Mouse (Mus musculus): ENCODE measurements around the gene Cyp2j13. TPM values are rescaled to one million over a fixed set of nuclear protein-coding genes. Genes with fewer than 3 reads are reported as not detected.
"Not testable (repeated sequence)": the region's sequence is repeated elsewhere in the genome, so short reads cannot be mapped to it uniquely, and the experiment has no call there.

The Cyp2j13 gene
- polyA plus RNA-seq, 1 experiment from 2014 or later, result not detected

DNA sequence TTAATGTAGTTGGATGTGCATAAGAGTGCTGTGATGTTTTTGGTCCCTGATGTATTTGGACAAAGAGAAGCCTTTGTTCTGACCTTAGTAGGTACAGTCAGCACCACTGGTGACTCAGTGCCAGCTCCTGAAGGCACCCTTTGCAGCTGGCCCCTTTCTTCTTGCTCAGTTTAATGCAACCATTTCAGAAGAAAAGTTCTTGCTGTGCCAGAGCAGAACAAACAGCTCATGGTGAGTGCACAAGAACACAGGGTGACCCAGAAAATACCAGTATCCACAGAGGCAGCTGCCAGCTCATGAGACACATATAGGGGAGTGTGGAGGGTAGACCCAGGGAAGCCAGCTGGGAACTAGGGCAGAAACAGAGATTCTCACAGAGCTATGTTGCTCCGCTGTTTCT lies 48.9 kb downstream of the Cyp2j13 start:
- Histone ChIP-seq H3K9ac (ENCODE audit: low read length) (no peak overlapping the region), H3K4me2 (ENCODE audit: low read length) (no peak overlapping the region), H3K4me1 (ENCODE audit: control insufficient read depth in 2 of 2, insufficient read depth in 2 of 2, low read length in 2 of 2) (no peaks in the 10 kb centered on the region), H3K36me3 (ENCODE audit: control insufficient read depth, insufficient read depth, low read length) (no peaks in the 10 kb centered on the region), H3K27ac (replicated peaks in 1 of 2; ENCODE audit: control insufficient read depth in 1 of 2, insufficient read depth in 1 of 2, low read depth in 2 of 2, low read length in 2 of 2) (no peak overlapping the region), H3K9me3 (ENCODE audit: control insufficient read depth, low read length) (no peaks in the 10 kb centered on the region), H3K27me3 (ENCODE audit: control insufficient read depth, insufficient read depth, low read length) (no peaks in the 10 kb centered on the region), H3K4me3 (ENCODE audit: control insufficient read depth in 1 of 2, insufficient read depth in 1 of 2, low read depth in 1 of 2, low read length in 2 of 2) (no peak overlapping the region)
- 97% methylated on average over 1 of the region's 1 CpGs for WGBS
- ATAC-seq (ENCODE audit: insufficient number of reproducible peaks, insufficient read depth, low FRiP score, low read depth), result no peak

DNA sequence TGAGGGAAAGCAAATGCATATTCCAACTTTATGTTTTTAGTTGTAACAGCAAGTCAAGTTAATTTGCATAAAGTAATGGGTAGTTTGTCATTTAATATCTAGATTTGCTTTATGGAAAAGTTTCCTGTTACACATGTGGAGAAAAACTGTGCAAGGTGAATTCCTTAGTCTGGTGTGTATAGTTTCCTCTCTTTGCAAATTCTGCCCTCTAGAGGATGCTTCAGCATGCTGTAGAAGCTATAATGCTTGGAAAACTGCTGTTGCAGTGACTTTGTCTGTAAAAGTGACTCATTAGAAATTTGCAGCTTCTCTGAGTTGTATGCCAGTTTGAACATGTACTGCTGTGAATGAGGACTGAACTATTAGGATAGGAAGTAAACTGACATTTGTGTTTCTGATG lies 54.5 kb downstream of the Cyp2j13 start:
- Histone ChIP-seq H3K4me3 (ENCODE audit: control insufficient read depth in 1 of 2, insufficient read depth in 1 of 2, low read depth in 1 of 2, low read length in 2 of 2) (no peak overlapping the region), H3K27me3 (ENCODE audit: control insufficient read depth, insufficient read depth, low read length) (no peaks in the 10 kb centered on the region), H3K4me2 (ENCODE audit: low read length) (no peak overlapping the region), H3K9me3 (ENCODE audit: control insufficient read depth, low read length) (no peaks in the 10 kb centered on the region), H3K4me1 (ENCODE audit: control insufficient read depth in 2 of 2, insufficient read depth in 2 of 2, low read length in 2 of 2) (no peaks in the 10 kb centered on the region), H3K9ac (ENCODE audit: low read length) (no peak overlapping the region), H3K27ac (replicated peaks in 1 of 2; ENCODE audit: control insufficient read depth in 1 of 2, insufficient read depth in 1 of 2, low read depth in 2 of 2, low read length in 2 of 2) (no peak overlapping the region), H3K36me3 (ENCODE audit: control insufficient read depth, insufficient read depth, low read length) (0 out of 2 replicates have a peak, but pooled peaks cover 11% of the 10 kb centered on the region)
- no peak for ATAC-seq (ENCODE audit: insufficient number of reproducible peaks, insufficient read depth, low FRiP score, low read depth)

DNA sequence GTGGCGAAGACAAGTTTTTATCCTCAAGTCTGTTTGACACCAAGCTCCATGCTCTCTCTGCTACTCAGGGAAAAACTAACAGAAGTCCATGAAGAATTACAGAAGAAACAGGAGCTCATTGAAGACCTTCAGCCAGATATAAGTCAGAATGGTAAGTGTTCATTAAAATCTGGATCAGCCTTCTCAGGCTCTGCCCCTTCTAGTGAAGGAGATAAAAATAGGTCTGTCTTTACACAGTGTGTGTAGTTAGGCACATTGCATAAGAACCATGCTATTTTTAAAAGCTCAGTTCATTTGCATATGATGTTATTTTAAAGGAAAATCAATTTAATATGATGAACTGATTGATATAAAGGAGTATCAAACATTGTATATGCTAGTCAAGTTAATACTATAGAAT lies 60.5 kb downstream of the Cyp2j13 start:
- no peak overlapping the region for H3K4me2 ChIP-seq (ENCODE audit: low read length)
- no peaks in the 10 kb centered on the region for H3K27me3 ChIP-seq (ENCODE audit: control insufficient read depth, insufficient read depth, low read length)
- H3K9ac ChIP-seq (ENCODE audit: low read length), result no peak overlapping the region
- no peaks in the 10 kb centered on the region for H3K9me3 ChIP-seq (ENCODE audit: control insufficient read depth, low read length)
- H3K4me1 ChIP-seq (ENCODE audit: control insufficient read depth in 2 of 2, insufficient read depth in 2 of 2, low read length in 2 of 2), result no peaks in the 10 kb centered on the region
- no peak for ATAC-seq (ENCODE audit: insufficient number of reproducible peaks, insufficient read depth, low FRiP score, low read depth)
- no peak overlapping the region for H3K4me3 ChIP-seq (ENCODE audit: control insufficient read depth in 1 of 2, insufficient read depth in 1 of 2, low read depth in 1 of 2, low read length in 2 of 2)
- WGBS, result 98% methylated on average over 1 of the region's 1 CpGs
- H3K27ac ChIP-seq (replicated peaks in 1 of 2; ENCODE audit: control insufficient read depth in 1 of 2, insufficient read depth in 1 of 2, low read depth in 2 of 2, low read length in 2 of 2), result no peak overlapping the region
- H3K36me3 ChIP-seq (ENCODE audit: control insufficient read depth, insufficient read depth, low read length), result peaks cover 17% of the 10 kb centered on the region; the same call in 1 of the 2 replicates

DNA sequence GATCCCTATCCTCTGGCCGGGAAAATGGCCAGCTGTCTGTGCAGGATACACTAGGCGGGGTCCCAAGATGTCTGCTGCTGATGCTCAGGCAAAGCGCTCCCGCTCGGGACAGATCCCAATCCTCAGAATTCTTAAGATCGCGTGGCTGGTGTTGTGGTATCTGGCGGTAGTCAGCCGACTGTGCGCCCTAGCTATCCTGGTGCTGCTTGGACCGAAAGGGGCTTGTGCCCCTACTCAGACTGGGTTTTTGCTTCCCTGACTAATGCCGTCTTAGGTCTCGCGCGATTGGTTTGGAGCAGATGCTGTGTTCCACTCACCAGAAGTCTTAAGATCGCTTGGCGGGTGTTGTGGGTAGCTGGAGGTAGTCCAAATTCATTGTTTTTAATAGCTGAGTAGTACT lies 95.1 kb downstream of the Cyp2j13 start:
- not testable (repeated sequence) for H3K36me3 ChIP-seq (ENCODE audit: control insufficient read depth, insufficient read depth, low read length); H3K4me1 ChIP-seq (ENCODE audit: control insufficient read depth in 2 of 2, insufficient read depth in 2 of 2, low read length in 2 of 2); H3K9me3 ChIP-seq (ENCODE audit: control insufficient read depth, low read length); H3K9ac ChIP-seq (ENCODE audit: low read length); H3K4me3 ChIP-seq (ENCODE audit: control insufficient read depth in 1 of 2, insufficient read depth in 1 of 2, low read depth in 1 of 2, low read length in 2 of 2); H3K27me3 ChIP-seq (ENCODE audit: control insufficient read depth, insufficient read depth, low read length); H3K4me2 ChIP-seq (ENCODE audit: low read length); ATAC-seq (ENCODE audit: insufficient number of reproducible peaks, insufficient read depth, low FRiP score, low read depth); H3K27ac ChIP-seq (replicated peaks in 1 of 2; ENCODE audit: control insufficient read depth in 1 of 2, insufficient read depth in 1 of 2, low read depth in 2 of 2, low read length in 2 of 2)
- WGBS, result 88% methylated on average over 17 of the region's 17 CpGs

Other genes with a start within 250 kb of the Cyp2j13 start
- 7.3 and 7.5 TPM in 2 replicates for gene Hook1, start 110.3 kb downstream of the Cyp2j13 start, polyA plus RNA-seq (2014; fragmentation: Nextera tagmentation; extraction: Ambion mirVana)
- gene Cyp2j12, start 63.6 kb upstream of the Cyp2j13 start, polyA plus RNA-seq (2014; fragmentation: Nextera tagmentation; extraction: Ambion mirVana), result not detected in 2 replicates
- not detected in 2 replicates for gene Cyp2j7, start 159.1 kb upstream of the Cyp2j13 start, polyA plus RNA-seq (2014; fragmentation: Nextera tagmentation; extraction: Ambion mirVana)

All from heart, embryonic 14.5 days (tissue).